Comparison of ENCODE assay signal across 8 mouse cellular contexts in genomic region chr11:70669582-70670345, GRCm38 (mm10). TPM values are rescaled to one million over a fixed set of nuclear protein-coding genes. Genes with fewer than 3 reads are reported as not detected.
A peak's percentile ranks its signal among the peaks of the same experiment; 100 is the strongest.
DNase-seq lines count a peak whose midpoint lies in the region; ATAC-seq and TF ChIP-seq lines count a peak whose summit lies in the region.

No protein-coding gene starts in this region.

- ATAC-seq in CD4-positive, CD25-positive, alpha-beta regulatory T cell, adult 4 months = peak; percentile 37
- ATAC-seq in heart, embryonic 14.5 days (ENCODE audit: insufficient number of reproducible peaks, insufficient read depth, low FRiP score, low read depth) = peak; percentile 4; the same call in 1 of the 2 replicates
- peak; percentile 4; the same call in 1 of the 2 replicates for ATAC-seq in kidney, postnatal 0 days (replicated peaks; ENCODE audit: low FRiP score, low read depth)
- peak; percentile 1; the same call in 1 of the 2 replicates for ATAC-seq in liver, embryonic 16.5 days (ENCODE audit: low read depth)
- ATAC-seq in neural tube, embryonic 11.5 days (ENCODE audit: insufficient read depth, low FRiP score, low TSS enrichment) = no peak; the same call in none of the 2 replicates

- peaks cover 34% of the 10 kb centered on the region for H3K36me3 ChIP-seq in erythroblast, embryonic 14.5 days (ENCODE audit: control insufficient read depth)
- H3K36me3 ChIP-seq in heart, embryonic 14.5 days (ENCODE audit: control insufficient read depth, insufficient read depth, low read length) = peaks cover 53% of the 10 kb centered on the region
- H3K36me3 ChIP-seq in kidney, postnatal 0 days (ENCODE audit: insufficient read depth, low read length) = peaks cover 16% of the 10 kb centered on the region
- 0 out of 2 replicates have a peak, but pooled peaks cover 2% of the 10 kb centered on the region for H3K36me3 ChIP-seq in liver, embryonic 16.5 days (ENCODE audit: control insufficient read depth, insufficient read depth)
- peaks cover 4% of the 10 kb centered on the region; the same call in 1 of the 2 replicates for H3K36me3 ChIP-seq in neural tube, embryonic 11.5 days (ENCODE audit: control insufficient read depth, insufficient read depth, low read length)

- H3K27me3 ChIP-seq in erythroblast, embryonic 14.5 days (ENCODE audit: control insufficient read depth) = no peaks in the 10 kb centered on the region
- H3K27me3 ChIP-seq in heart, embryonic 14.5 days (ENCODE audit: control insufficient read depth, insufficient read depth, low read length) = no peaks in the 10 kb centered on the region
- no peaks in the 10 kb centered on the region for H3K27me3 ChIP-seq in kidney, postnatal 0 days (ENCODE audit: insufficient read depth, low read length)
- no peaks in the 10 kb centered on the region for H3K27me3 ChIP-seq in liver, embryonic 16.5 days (ENCODE audit: control insufficient read depth, insufficient read depth, low read depth, low read length)
- H3K27me3 ChIP-seq in neural tube, embryonic 11.5 days (ENCODE audit: control insufficient read depth, insufficient read depth, low read length) = no peaks in the 10 kb centered on the region

- peak; percentile 79 to 88 for DNase-seq in adrenal gland, postnatal 36 days
- peak; percentile 91 for DNase-seq in kidney, postnatal 0 days (ENCODE audit: low spot score)
- DNase-seq in neural tube, embryonic 11.5 days (ENCODE audit: low spot score) = peak; percentile 80
- DNase-seq in testis, postnatal 14 days (ENCODE audit: low spot score) = peak; percentile 72

- no peaks in the 10 kb centered on the region for H3K9me3 ChIP-seq in erythroblast, embryonic 14.5 days (ENCODE audit: control insufficient read depth, low read length)
- H3K9me3 ChIP-seq in heart, embryonic 14.5 days (ENCODE audit: control insufficient read depth, low read length) = no peaks in the 10 kb centered on the region
- H3K9me3 ChIP-seq in kidney, postnatal 0 days (replicated peaks; ENCODE audit: low read length) = no peaks in the 10 kb centered on the region
- no peaks in the 10 kb centered on the region for H3K9me3 ChIP-seq in liver, embryonic 16.5 days (replicated peaks; ENCODE audit: control insufficient read depth, low read length)
- no peaks in the 10 kb centered on the region for H3K9me3 ChIP-seq in neural tube, embryonic 11.5 days (ENCODE audit: control insufficient read depth, low read length)

- peaks cover 55% of the 10 kb centered on the region for H3K4me1 ChIP-seq in erythroblast, embryonic 14.5 days (ENCODE audit: control insufficient read depth)
- peaks cover 10 to 22% of the 10 kb centered on the region in 2 experiments; a peak in 3 of 4 replicates for H3K4me1 ChIP-seq in heart, embryonic 14.5 days (ENCODE audit: control insufficient read depth in 2 of 2, insufficient read depth in 2 of 2, low read length in 2 of 2)
- peaks cover 7% of the 10 kb centered on the region for H3K4me1 ChIP-seq in kidney, postnatal 0 days (replicated peaks; ENCODE audit: insufficient read depth, low read length)
- peaks cover 27% of the 10 kb centered on the region for H3K4me1 ChIP-seq in liver, embryonic 16.5 days (ENCODE audit: control insufficient read depth, low read depth, low read length)
- peaks cover 8% of the 10 kb centered on the region; the same call in 1 of the 2 replicates for H3K4me1 ChIP-seq in neural tube, embryonic 11.5 days (ENCODE audit: control insufficient read depth, insufficient read depth, low read length)

- peak overlapping the region; percentile 95 to 98 for H3K27ac ChIP-seq in heart, embryonic 14.5 days (replicated peaks in 1 of 2; ENCODE audit: control insufficient read depth in 1 of 2, insufficient read depth in 1 of 2, low read depth in 2 of 2, low read length in 2 of 2)
- peak overlapping the region; percentile 98 for H3K27ac ChIP-seq in kidney, postnatal 0 days
- peak overlapping the region; percentile 98 for H3K27ac ChIP-seq in liver, embryonic 16.5 days (ENCODE audit: low read length)
- H3K27ac ChIP-seq in neural tube, embryonic 11.5 days (ENCODE audit: low read depth, low read length) = peak overlapping the region; percentile 93

- peak overlapping the region; percentile 90 for H3K4me3 ChIP-seq in erythroblast, embryonic 14.5 days (replicated peaks)
- peak overlapping the region; percentile 64 to 78 for H3K4me3 ChIP-seq in heart, embryonic 14.5 days (ENCODE audit: control insufficient read depth in 1 of 2, insufficient read depth in 1 of 2, low read depth in 1 of 2, low read length in 2 of 2)
- H3K4me3 ChIP-seq in kidney, postnatal 0 days (replicated peaks; ENCODE audit: low read depth, low read length) = peak overlapping the region; percentile 63
- peak overlapping the region; percentile 81 for H3K4me3 ChIP-seq in liver, embryonic 16.5 days (ENCODE audit: low read depth, low read length)
- H3K4me3 ChIP-seq in neural tube, embryonic 11.5 days (ENCODE audit: low read depth, low read length) = peak overlapping the region; percentile 60

- peak overlapping the region; percentile 93 for H3K4me2 ChIP-seq in heart, embryonic 14.5 days (ENCODE audit: low read length)
- peak overlapping the region; percentile 96 for H3K4me2 ChIP-seq in kidney, postnatal 0 days (ENCODE audit: low read length)
- H3K4me2 ChIP-seq in liver, embryonic 16.5 days (ENCODE audit: low read depth, low read length) = peak overlapping the region; percentile 98
- peak overlapping the region; percentile 98 for H3K4me2 ChIP-seq in neural tube, embryonic 11.5 days (ENCODE audit: low read depth)

- H3K9ac ChIP-seq in heart, embryonic 14.5 days (ENCODE audit: low read length) = peak overlapping the region; percentile 84
- peak overlapping the region; percentile 73 for H3K9ac ChIP-seq in kidney, postnatal 0 days (ENCODE audit: low read depth, low read length)
- H3K9ac ChIP-seq in liver, embryonic 16.5 days (ENCODE audit: low read depth, low read length) = peak overlapping the region; percentile 84
- H3K9ac ChIP-seq in neural tube, embryonic 11.5 days (ENCODE audit: low read length) = peak overlapping the region; percentile 74

- under 1% methylated on average over 30 of the region's 31 CpGs for WGBS in heart, embryonic 14.5 days
- under 1% methylated on average over 31 of the region's 31 CpGs for WGBS in kidney, postnatal 0 days
- 1% methylated on average over 31 of the region's 31 CpGs for WGBS in liver, embryonic 16.5 days (ENCODE audit: insufficient replicate concordance)
- WGBS in neural tube, embryonic 11.5 days = under 1% methylated on average over 30 of the region's 31 CpGs

- peak; percentile 64 for TF ChIP-seq CTCF in kidney, postnatal 0 days (IDR thresholded peaks at IDR 0.05; ENCODE audit: low read depth)

RNA-seq across cellular contexts. Expression of gene Spag7, which starts 0.5 kb away (rescaled TPM):
- polyA plus RNA-seq in CD4-positive, CD25-positive, alpha-beta regulatory T cell, adult 4 months (2017; shearing (Covaris generic)) = 100 to 1,000 TPM; 126 to 132 TPM
- total RNA-seq in adrenal gland, postnatal 36 days (2021) = 10 to 100 TPM; 87.1 to 88.1 TPM
- 11.0 and 18.1 TPM in 2 replicates for polyA plus RNA-seq in erythroblast, embryonic 14.5 days (2012)
- 177 TPM in 2 replicates for polyA plus RNA-seq in heart, embryonic 14.5 days (2014; fragmentation: Nextera tagmentation; extraction: Ambion mirVana)
- polyA plus RNA-seq in kidney, postnatal 0 days (2015; fragmentation: Nextera tagmentation; extraction: Ambion mirVana) = 91.5 and 102 TPM in 2 replicates
- polyA plus RNA-seq in liver, embryonic 16.5 days (2015; fragmentation: Nextera tagmentation; extraction: Ambion mirVana) = 57.5 and 59.7 TPM in 2 replicates
- polyA plus RNA-seq in neural tube, embryonic 11.5 days (2014; fragmentation: Nextera tagmentation; extraction: Ambion mirVana) = 146 and 152 TPM in 2 replicates

RNA-seq across cellular contexts. Expression of gene Eno3, which starts 12.8 kb away (rescaled TPM):
- polyA plus RNA-seq in CD4-positive, CD25-positive, alpha-beta regulatory T cell, adult 4 months (2017; shearing (Covaris generic)) = 10 to 100 TPM; 32.6 to 32.7 TPM
- total RNA-seq in adrenal gland, postnatal 36 days (2021) = 10 to 100 TPM; 21.2 to 35.5 TPM
- polyA plus RNA-seq in erythroblast, embryonic 14.5 days (2012) = 0.74 and 0.78 TPM in 2 replicates
- polyA plus RNA-seq in heart, embryonic 14.5 days (2014; fragmentation: Nextera tagmentation; extraction: Ambion mirVana) = 468 and 495 TPM in 2 replicates
- 9.7 and 10.0 TPM in 2 replicates for polyA plus RNA-seq in kidney, postnatal 0 days (2015; fragmentation: Nextera tagmentation; extraction: Ambion mirVana)
- polyA plus RNA-seq in liver, embryonic 16.5 days (2015; fragmentation: Nextera tagmentation; extraction: Ambion mirVana) = 11.6 and 22.1 TPM in 2 replicates
- polyA plus RNA-seq in neural tube, embryonic 11.5 days (2014; fragmentation: Nextera tagmentation; extraction: Ambion mirVana) = 39.3 and 48.9 TPM in 2 replicates

RNA-seq across cellular contexts. Expression of gene Pfn1, which starts 15.3 kb away (rescaled TPM):
- polyA plus RNA-seq in CD4-positive, CD25-positive, alpha-beta regulatory T cell, adult 4 months (2017; shearing (Covaris generic)) = 1,000 to 10,000 TPM; 2,750 to 3,189 TPM
- total RNA-seq in adrenal gland, postnatal 36 days (2021) = 100 to 1,000 TPM; 853 to 925 TPM
- 240 and 308 TPM in 2 replicates for polyA plus RNA-seq in erythroblast, embryonic 14.5 days (2012)
- 1,353 and 1,384 TPM in 2 replicates for polyA plus RNA-seq in heart, embryonic 14.5 days (2014; fragmentation: Nextera tagmentation; extraction: Ambion mirVana)
- 1,513 and 1,569 TPM in 2 replicates for polyA plus RNA-seq in kidney, postnatal 0 days (2015; fragmentation: Nextera tagmentation; extraction: Ambion mirVana)
- 899 and 965 TPM in 2 replicates for polyA plus RNA-seq in liver, embryonic 16.5 days (2015; fragmentation: Nextera tagmentation; extraction: Ambion mirVana)
- polyA plus RNA-seq in neural tube, embryonic 11.5 days (2014; fragmentation: Nextera tagmentation; extraction: Ambion mirVana) = 1,399 and 1,464 TPM in 2 replicates

RNA-seq across cellular contexts. Expression of gene Camta2, which starts 18.1 kb away (rescaled TPM):
- 10 to 100 TPM; 12.2 to 15.8 TPM for polyA plus RNA-seq in CD4-positive, CD25-positive, alpha-beta regulatory T cell, adult 4 months (2017; shearing (Covaris generic))
- 10 to 100 TPM; 36.5 to 45.7 TPM for total RNA-seq in adrenal gland, postnatal 36 days (2021)
- 0.30 and 0.36 TPM in 2 replicates for polyA plus RNA-seq in erythroblast, embryonic 14.5 days (2012)
- 13.7 and 13.8 TPM in 2 replicates for polyA plus RNA-seq in heart, embryonic 14.5 days (2014; fragmentation: Nextera tagmentation; extraction: Ambion mirVana)
- polyA plus RNA-seq in kidney, postnatal 0 days (2015; fragmentation: Nextera tagmentation; extraction: Ambion mirVana) = 9.2 and 9.4 TPM in 2 replicates
- 3.0 and 4.3 TPM in 2 replicates for polyA plus RNA-seq in liver, embryonic 16.5 days (2015; fragmentation: Nextera tagmentation; extraction: Ambion mirVana)
- 10.7 and 10.8 TPM in 2 replicates for polyA plus RNA-seq in neural tube, embryonic 11.5 days (2014; fragmentation: Nextera tagmentation; extraction: Ambion mirVana)

RNA-seq across cellular contexts. Expression of gene Slc25a11, which starts 22.5 kb away (rescaled TPM):
- polyA plus RNA-seq in CD4-positive, CD25-positive, alpha-beta regulatory T cell, adult 4 months (2017; shearing (Covaris generic)) = 100 to 1,000 TPM in 1 of 2 experiments, 10 to 100 TPM in 1; 84.0 to 102 TPM
- total RNA-seq in adrenal gland, postnatal 36 days (2021) = 100 to 1,000 TPM; 127 to 165 TPM
- 2.2 and 2.4 TPM in 2 replicates for polyA plus RNA-seq in erythroblast, embryonic 14.5 days (2012)
- polyA plus RNA-seq in heart, embryonic 14.5 days (2014; fragmentation: Nextera tagmentation; extraction: Ambion mirVana) = 290 and 303 TPM in 2 replicates
- polyA plus RNA-seq in kidney, postnatal 0 days (2015; fragmentation: Nextera tagmentation; extraction: Ambion mirVana) = 227 and 239 TPM in 2 replicates
- 74.5 and 79.2 TPM in 2 replicates for polyA plus RNA-seq in liver, embryonic 16.5 days (2015; fragmentation: Nextera tagmentation; extraction: Ambion mirVana)
- polyA plus RNA-seq in neural tube, embryonic 11.5 days (2014; fragmentation: Nextera tagmentation; extraction: Ambion mirVana) = 142 and 146 TPM in 2 replicates
